ENCODE assay signal across 8 mouse cellular contexts in genomic region chr4:141077681-141078509, GRCm38 (mm10). TPM values are rescaled to one million over a fixed set of nuclear protein-coding genes. Genes with fewer than 3 reads are reported as not detected.
DNase-seq lines count a peak whose midpoint lies in the region; ATAC-seq and TF ChIP-seq lines count a peak whose summit lies in the region.

TSS of gene Necap2 (minus strand) at chr4:141078357.

- H3K4me2 ChIP-seq in forebrain, embryonic 15.5 days (replicated peaks): peak within 1 kb of the TSS; percentile 85

- peak within 1 kb of the TSS; percentile 85 for H3K9ac ChIP-seq in forebrain, embryonic 15.5 days (replicated peaks)

- H3K4me1 ChIP-seq in forebrain, embryonic 15.5 days: peaks cover 17% of the 10 kb centered on the region
- peaks cover 16% of the 10 kb centered on the region for H3K4me1 ChIP-seq in lung, adult 2 months (ENCODE audit: control insufficient read depth, insufficient read depth, low read length)

- no peaks in the 10 kb centered on the region for H3K9me3 ChIP-seq in forebrain, embryonic 15.5 days

- peak; percentile 96 for ATAC-seq in forebrain, embryonic 15.5 days (replicated peaks)
- peak; percentile 94 for ATAC-seq in neutrophil, adult 5-6 weeks (ENCODE audit: extremely low read depth, insufficient number of reproducible peaks, low FRiP score, poor library complexity, severe bottlenecking)

- peak; percentile 55 for TF ChIP-seq CTCF in lung, adult 2 months (IDR thresholded peaks at IDR 0.05; ENCODE audit: insufficient read depth, low read length)

- peak within 1 kb of the TSS; percentile 57 for H3K27ac ChIP-seq in forebrain, embryonic 15.5 days (replicated peaks)

- TF ChIP-seq POLR2A in lung, adult 2 months (IDR thresholded peaks at IDR 0.05; ENCODE audit: borderline replicate concordance, extremely low read depth, low read depth, low read length): peak; percentile 98; the same call in 1 of the 2 replicates

- peak within 1 kb of the TSS; percentile 73 for H3K4me3 ChIP-seq in forebrain, embryonic 15.5 days
- H3K4me3 ChIP-seq in lung, adult 2 months (replicated peaks; ENCODE audit: extremely low read depth, low read depth, low read length): peak within 1 kb of the TSS; percentile 97

- no peaks in the 10 kb centered on the region for H3K27me3 ChIP-seq in forebrain, embryonic 15.5 days

- H3K36me3 ChIP-seq in forebrain, embryonic 15.5 days: peaks cover 7% of the 10 kb centered on the region

- DNase-seq in ES-CJ7 (ENCODE audit: low read depth, low spot score): peak; percentile 96
- peak; percentile 92 for DNase-seq in cerebellum, adult 11 months
- DNase-seq in heart, postnatal 25 days (ENCODE audit: low spot score): peak; percentile 88
- DNase-seq in layer of hippocampus, adult 18-20 months (ENCODE audit: low spot score in 2 of 2): peak; percentile 92 to 95
- DNase-seq in lung, adult 2 months: peak; percentile 94
- peak; percentile 90 to 91 for DNase-seq in thymus, adult 18-20 months

- under 1% methylated on average over 67 of the region's 67 CpGs for WGBS in forebrain, embryonic 15.5 days
- WGBS in lung, adult 2 months: under 1% methylated on average over 67 of the region's 67 CpGs

- intact Hi-C loops in heart, postnatal 25 days (cut with DNase I): loop anchor here (5.0 kb wide), 2 partner anchors 59 to 116 kb away; partner anchors contain the start of genes Sdhb and Szrd1

RNA-seq across cellular contexts. Expression of gene Necap2, which starts in this region (rescaled TPM):
- polyA plus RNA-seq in forebrain, embryonic 15.5 days (2015; fragmentation: Nextera tagmentation; extraction: Ambion mirVana): 50.5 and 55.8 TPM in 2 replicates
- 10 to 100 TPM; 17.2 TPM for total RNA-seq in heart, postnatal 25 days (2021)
- 10 to 100 TPM; 36.6 to 42.8 TPM for total RNA-seq in layer of hippocampus, adult 18-20 months (2021)
- 76.7 and 85.5 TPM in 2 replicates for polyA plus RNA-seq in lung, adult 2 months (2012; rRNA removed)
- 104 and 117 TPM in 2 replicates for total RNA-seq in neutrophil, adult 5-6 weeks (2017)

Comparison
In these comparisons a context has a peak if more than half of its experiments do, and no peak if none do; other contexts are left out.
1. Peak in every context shown above with its lines: DNase-seq, ATAC-seq, H3K4me3 ChIP-seq and H3K27ac ChIP-seq.